Mouse (Mus musculus): ENCODE results near the gene Fbp1. TPM values are rescaled to one million over a fixed set of nuclear protein-coding genes. Genes with fewer than 3 reads are reported as not detected.
"Not testable (repeated sequence)": the region's sequence is repeated elsewhere in the genome, so short reads cannot be mapped to it uniquely, and the experiment has no call there.

Fbp1 gene
- total and polyA plus RNA-seq, 3 experiments: 0.83 to 3.8 (median 0.86) TPM

- no peak for DNase-seq
Observed at GRCm38 (mm10) chr13:62832239-62832638, 55.8 kb downstream of the Fbp1 start.

DNA sequence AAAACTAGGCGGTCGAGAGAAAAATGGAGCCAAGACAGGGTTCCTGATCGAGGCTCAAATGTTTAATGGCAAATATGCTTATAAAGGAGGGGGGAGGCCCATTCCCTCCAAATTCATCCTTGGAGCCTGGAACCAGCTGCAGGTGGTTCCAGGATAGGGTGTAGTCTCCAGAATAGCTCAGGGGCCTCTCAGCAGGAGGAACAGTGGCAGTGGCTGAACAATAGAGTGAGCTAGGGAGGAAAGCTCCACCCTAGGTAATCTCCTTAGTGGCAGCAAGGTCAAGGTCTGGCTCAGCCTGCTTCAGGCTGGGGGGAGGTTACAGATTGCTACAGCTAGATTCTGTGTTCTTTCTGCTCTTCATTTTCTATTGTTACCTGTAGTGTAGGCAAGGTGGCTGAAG lies 72.4 kb downstream of the Fbp1 start:
- DNase-seq: not testable (repeated sequence)

Other genes starting within 250 kb of the Fbp1 start
- 1 to 10 TPM; 3.1 to 5.4 TPM for gene Platr25, start 127.6 kb downstream of the Fbp1 start, total RNA-seq (2021)
- gene Platr25, start 127.6 kb downstream of the Fbp1 start, polyA plus RNA-seq (2012; rRNA removed): 0.12 and 0.24 TPM in 2 replicates
- gene Gm5141, start 102.5 kb downstream of the Fbp1 start, total RNA-seq (2021): 1 to 10 TPM; 1.1 to 1.4 TPM
- gene Gm5141, start 102.5 kb downstream of the Fbp1 start, polyA plus RNA-seq (2012; rRNA removed): 0.02 TPM in 1 of 2 replicates, not detected in the other
- 1 to 10 TPM; 2.5 to 2.8 TPM for gene Fbp2, start 29.9 kb downstream of the Fbp1 start, total RNA-seq (2021)
- 0.28 and 0.49 TPM in 2 replicates for gene Fbp2, start 29.9 kb downstream of the Fbp1 start, polyA plus RNA-seq (2012; rRNA removed)
- gene 2010111I01Rik, start 76.6 kb upstream of the Fbp1 start, total RNA-seq (2021): 10 to 100 TPM; 62.1 to 99.2 TPM
- gene 2010111I01Rik, start 76.6 kb upstream of the Fbp1 start, polyA plus RNA-seq (2012; rRNA removed): 39.4 and 39.9 TPM in 2 replicates